Mouse (Mus musculus) spleen, postnatal 4 days (tissue): ENCODE data around the gene Traf4.
"Not testable (repeated sequence)": the region's sequence is repeated elsewhere in the genome, so short reads cannot be mapped to it uniquely, and the experiment has no call there.

Source experiments
- DNase-seq, 2 experiments: peaks; one replicate each; pipeline ENCODE4 v3.0.0; 2022; ENCODE audit warnings: low spot score in 2 of 2

The Traf4 gene

GRCm38 (mm10) chr11:78143520-78143919 lies 21.9 kb downstream of the Traf4 start:
- no peak for DNase-seq

GRCm38 (mm10) chr11:78140665-78141064 lies 24.7 kb downstream of the Traf4 start:
- DNase-seq: no peak

DNA sequence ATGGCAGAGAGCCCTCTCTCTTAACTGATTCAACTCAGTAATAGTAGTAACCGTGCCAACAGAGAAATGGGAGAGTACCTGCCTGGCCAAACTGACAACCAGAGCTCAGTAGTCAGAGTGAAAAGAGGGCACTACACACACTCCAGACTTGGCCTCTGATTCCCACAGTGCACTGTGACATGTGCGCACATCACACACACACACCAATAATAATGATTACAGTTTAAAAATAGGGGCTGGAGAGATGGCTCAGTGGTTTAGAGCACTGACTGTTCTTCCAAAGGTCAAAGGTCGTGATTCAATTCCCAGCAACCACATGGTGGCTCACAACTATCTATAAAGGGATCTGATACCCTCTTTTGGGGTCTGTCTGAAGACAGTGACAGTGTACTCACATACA lies 27.4 kb downstream of the Traf4 start:
- DNase-seq: no peak

- no peak for DNase-seq
Observed at GRCm38 (mm10) chr11:78137584-78137983, 27.8 kb downstream of the Traf4 start.

DNA sequence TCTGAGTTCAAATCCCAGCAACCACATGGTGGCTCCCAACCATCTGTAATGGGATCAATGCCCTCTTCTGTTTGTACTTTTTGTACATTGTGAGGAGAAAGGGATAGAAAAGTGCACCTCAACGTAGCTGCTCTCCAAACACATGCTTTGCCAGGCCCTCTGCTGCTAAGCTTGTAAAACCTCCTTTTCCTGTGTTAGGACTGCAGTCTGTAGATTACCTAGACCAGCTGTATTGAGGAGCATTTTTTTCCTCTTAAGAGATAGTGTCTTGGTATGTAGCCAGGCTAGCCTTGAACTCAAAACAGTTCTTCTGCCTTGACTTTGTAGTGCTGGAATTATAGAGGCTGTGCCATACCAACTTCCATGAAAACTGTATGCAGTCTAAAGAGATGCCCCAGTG lies 29.3 kb downstream of the Traf4 start:
- DNase-seq: no peak

- DNase-seq: not testable (repeated sequence)
Observed at GRCm38 (mm10) chr11:78135314-78135713, 30.1 kb downstream of the Traf4 start.

DNA sequence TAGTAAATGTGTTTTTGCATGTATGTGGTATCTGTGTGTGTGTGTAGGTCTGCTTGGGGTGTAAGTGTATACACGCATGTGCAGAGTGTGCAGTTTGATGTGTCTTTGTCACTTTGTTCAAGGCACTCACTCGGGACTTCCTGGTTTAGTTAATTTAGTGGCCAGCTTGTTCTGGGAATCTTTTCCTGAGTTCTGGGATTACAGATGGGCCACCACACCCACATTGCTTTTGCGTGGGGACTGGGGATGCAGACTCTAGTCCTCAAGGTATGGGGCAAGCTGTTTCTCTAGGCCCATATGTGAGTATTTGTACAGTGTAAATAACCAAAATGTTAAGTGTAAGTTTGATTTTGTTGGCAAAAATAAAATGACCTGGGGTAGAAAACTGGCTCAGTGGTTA lies 31.0 kb downstream of the Traf4 start:
- no peak for DNase-seq

DNA sequence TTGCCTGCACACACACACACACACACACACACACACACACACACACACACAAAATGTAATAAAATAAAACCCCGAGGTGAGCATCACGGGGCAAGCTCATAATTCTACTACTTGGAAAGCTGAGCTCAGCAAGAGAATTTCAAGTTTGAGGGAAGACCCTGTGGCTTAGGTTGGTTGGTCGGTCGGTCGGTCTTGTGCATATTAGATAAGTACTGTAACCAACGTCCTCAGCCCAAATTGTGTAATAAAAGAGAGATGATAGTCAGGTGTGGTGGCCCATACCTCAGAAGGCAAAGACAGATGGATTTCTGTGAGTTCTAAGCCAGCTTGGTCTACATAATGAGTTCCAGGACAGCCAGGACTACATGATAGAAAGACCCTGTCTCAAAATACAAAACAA lies 31.5 kb downstream of the Traf4 start:
- no peak for DNase-seq

GRCm38 (mm10) chr11:78129458-78129857 lies 35.9 kb downstream of the Traf4 start:
- DNase-seq: no peak

- peak; percentile 27 to 64 for DNase-seq
Observed at GRCm38 (mm10) chr11:78126739-78127138, 38.6 kb downstream of the Traf4 start.

DNA sequence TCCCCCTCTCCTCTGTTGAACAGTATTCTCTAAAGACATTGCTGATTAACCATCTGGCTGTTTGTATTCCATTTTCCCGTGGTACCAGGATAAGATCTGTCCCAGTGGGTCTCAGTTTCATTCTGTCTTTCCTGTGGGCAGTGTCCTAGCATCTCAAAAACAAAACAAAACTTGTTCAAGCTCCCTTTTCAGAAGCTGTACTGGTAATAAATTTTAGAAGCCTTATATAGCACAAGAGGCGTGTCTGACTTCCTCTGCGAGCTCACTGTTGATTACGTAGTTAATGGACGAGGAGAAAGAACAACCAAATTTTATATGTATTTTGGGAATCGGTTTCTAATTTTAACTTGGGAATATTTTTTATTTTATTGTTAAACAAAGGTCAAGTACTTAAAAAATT lies 39.7 kb downstream of the Traf4 start:
- no peak for DNase-seq

DNA sequence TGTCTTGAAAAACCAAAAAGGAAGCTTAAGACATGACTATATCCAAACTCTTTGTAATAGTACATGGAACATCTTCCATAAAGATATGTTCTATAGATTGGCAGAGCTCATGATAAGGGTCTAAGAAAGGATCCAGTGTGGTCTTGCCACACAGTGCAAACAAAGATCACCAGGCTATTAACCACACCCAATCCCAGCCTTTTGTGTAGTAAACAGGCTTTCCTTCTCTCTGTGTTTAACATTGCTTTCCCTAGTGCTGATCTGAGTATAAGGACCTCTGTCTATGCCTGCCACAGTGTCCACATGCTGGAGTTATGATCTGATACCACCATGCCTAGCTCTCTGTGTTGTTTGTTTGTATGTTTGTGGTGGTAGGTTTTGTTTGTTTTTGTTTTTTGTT lies 41.6 kb downstream of the Traf4 start:
- DNase-seq: no peak

GRCm38 (mm10) chr11:78122815-78123214 lies 42.6 kb downstream of the Traf4 start:
- DNase-seq: no peak

GRCm38 (mm10) chr11:78121176-78121575 lies 44.2 kb downstream of the Traf4 start:
- no peak for DNase-seq

GRCm38 (mm10) chr11:78119898-78120297 lies 45.5 kb downstream of the Traf4 start:
- peak in 1 of 2 experiments; percentile 65 for DNase-seq

- DNase-seq: no peak
Observed at GRCm38 (mm10) chr11:78118467-78118866, 46.9 kb downstream of the Traf4 start.

DNA sequence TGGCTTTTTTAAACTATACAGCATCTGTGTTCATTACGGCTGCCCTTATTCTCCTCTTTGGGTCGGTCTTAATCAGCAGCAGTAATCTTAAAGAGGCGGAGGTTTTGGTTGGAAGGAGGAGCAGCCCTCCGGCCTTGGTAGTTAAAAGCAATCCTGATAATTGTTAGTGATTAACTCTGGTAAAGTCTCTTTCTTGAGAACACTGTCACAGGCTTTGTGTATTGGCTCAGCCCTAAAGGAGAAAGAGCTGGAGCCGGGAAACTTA lies 49.3 kb downstream of the Traf4 start:
- no peak for DNase-seq

DNA sequence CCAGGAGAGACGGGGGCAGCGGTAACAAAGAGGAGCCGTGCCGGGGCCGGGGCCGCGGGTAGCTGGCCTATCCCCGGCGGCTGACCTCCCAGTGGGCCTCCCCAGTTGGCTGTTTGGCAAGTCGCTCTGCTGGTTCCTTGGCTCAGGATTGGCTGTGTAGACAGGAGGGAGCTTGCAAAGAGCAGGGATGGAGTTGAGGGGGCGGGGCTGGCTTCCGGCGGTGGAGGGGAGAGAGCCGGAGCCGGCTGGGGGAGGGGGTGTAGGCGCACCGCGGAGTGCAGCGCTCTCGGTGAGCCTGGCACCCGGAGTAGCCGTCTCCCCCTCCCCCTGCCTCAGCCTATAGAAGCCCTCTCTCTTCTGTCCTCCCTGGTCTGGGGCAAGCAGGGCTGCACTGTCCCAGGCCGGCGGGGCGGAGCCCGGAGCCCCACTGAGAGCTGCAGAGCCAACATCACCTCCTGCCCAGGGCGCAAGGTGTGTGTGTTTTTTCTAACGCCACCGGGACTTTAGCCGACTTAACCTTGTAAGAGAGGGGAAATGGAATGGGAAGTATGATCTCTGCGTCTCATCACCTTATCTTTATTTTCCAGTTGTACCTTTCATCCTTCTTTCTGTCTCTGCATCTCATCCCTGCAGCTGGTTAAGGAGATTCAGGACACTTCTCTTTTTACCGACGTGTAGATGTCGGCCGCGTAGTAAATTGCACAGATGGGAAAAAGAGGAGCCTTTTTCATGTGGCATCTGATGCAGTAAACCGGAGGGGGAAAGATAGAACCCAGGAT lies 49.8 kb downstream of the Traf4 start:
- DNase-seq: peak; percentile 88 to 92

- DNase-seq: no peak
Observed at GRCm38 (mm10) chr11:78114676-78115366, 50.6 kb downstream of the Traf4 start.

DNA sequence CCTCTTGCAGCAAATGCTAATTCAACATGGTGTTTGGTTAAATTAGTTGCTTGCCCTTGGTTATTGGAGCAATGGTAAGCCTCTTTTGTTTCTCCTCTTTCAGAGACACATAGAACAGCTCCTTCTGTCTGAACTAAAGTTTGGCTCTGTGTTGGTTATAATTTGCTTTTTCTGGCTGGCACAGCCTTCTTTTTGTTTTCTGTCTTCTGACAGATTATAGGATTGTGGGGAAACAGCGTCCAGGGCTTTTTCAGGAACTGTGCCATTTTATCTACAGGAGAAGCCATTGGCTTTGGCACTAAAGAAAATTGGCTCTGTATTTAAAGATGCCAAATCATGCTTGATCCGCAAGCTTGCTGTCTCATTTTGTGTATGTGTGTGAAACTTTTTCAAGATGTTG lies 51.8 kb downstream of the Traf4 start:
- DNase-seq: no peak
